Mouse (Mus musculus): ENCODE measurements around the gene Calm1.

- no peak for TF ChIP-seq CTCF (IDR thresholded peaks at IDR 0.05; ENCODE audit: extremely low read depth, insufficient read depth, low read length)
- TF ChIP-seq POLR2A (IDR thresholded peaks at IDR 0.05; ENCODE audit: extremely low read depth, insufficient read depth, low read length), result no peak
Observed at GRCm38 (mm10) chr12:100211453-100212185, 12.4 kb downstream of the Calm1 start.
